Mouse (Mus musculus) intestine, embryonic 14.5 days (tissue): ENCODE measurements around the gene Padi3. TPM values are rescaled to one million over a fixed set of nuclear protein-coding genes. Genes with fewer than 3 reads are reported as not detected.

Experiments
- ATAC-seq: fragments of 200-750 bp; cut with Nextera tagmentation; replicated peaks from 2 replicates; pipeline ENCODE4 v1.8.0; 2017; ENCODE audit warnings: low read depth, moderate number of reproducible peaks, moderate TSS enrichment, moderate library complexity; ENCODE audit not compliant: low FRiP score, low TSS enrichment
- DNase-seq: peaks from one replicate; pipeline ENCODE4 v3.0.0-alpha.2; 2018; ENCODE audit warnings: low spot score
- H3K27ac ChIP-seq: fragments of 300-500 bp; sonication (generic); 2 replicates; pipeline ENCODE4 v1.5.1; 2014; ENCODE audit warnings: low read depth, mild to moderate bottlenecking, control low read depth
- H3K27me3 ChIP-seq: fragments of 300-500 bp; sonication (generic); replicated peaks from 2 replicates; pipeline ENCODE4 v1.6.1; 2014; ENCODE audit warnings: low read length, control low read depth; ENCODE audit not compliant: control insufficient read depth, insufficient read depth
- H3K36me3 ChIP-seq: fragments of 300-500 bp; sonication (generic); 2 replicates; pipeline ENCODE4 v1.6.1; 2014; ENCODE audit warnings: low read length, control low read depth; ENCODE audit not compliant: control insufficient read depth, insufficient read depth
- H3K4me1 ChIP-seq: fragments of 300-500 bp; sonication (generic); replicated peaks from 2 replicates; pipeline ENCODE4 v1.6.1; 2014; ENCODE audit warnings: low read length, control low read depth, mixed read lengths; ENCODE audit not compliant: control insufficient read depth, insufficient read depth
- H3K4me2 ChIP-seq: fragments of 300-500 bp; sonication (generic); 2 replicates; pipeline ENCODE4 v1.6.1; 2014; ENCODE audit warnings: low read length
- H3K4me3 ChIP-seq: fragments of 300-500 bp; sonication (generic); 2 replicates; pipeline ENCODE4 v1.5.1; 2014; ENCODE audit warnings: low read depth, low read length, control low read depth, mixed read lengths
- H3K9ac ChIP-seq: fragments of 300-500 bp; sonication (generic); 2 replicates; pipeline ENCODE4 v1.6.1; 2014; ENCODE audit warnings: mild to moderate bottlenecking, low read length
- H3K9me3 ChIP-seq: fragments of 300-500 bp; sonication (generic); 2 replicates; pipeline ENCODE4 v1.6.1; 2016; ENCODE audit warnings: low read length, control low read depth; ENCODE audit not compliant: control insufficient read depth
- WGBS: fragments of 180-500 bp; shearing (Covaris S2); extraction: QIAGEN DNeasy Blood & Tissue Kit; methylation state at CpG from one replicate; pipeline ENCODE4 v1.1.7; 2014; 5-methylcytosine and 5-hydroxymethylcytosine counted together
- polyA plus RNA-seq: library from polyadenylated mRNA; unstranded; fragments of >200 nt; fragmentation: Nextera tagmentation; extraction: Ambion mirVana; gene quantifications from 2 replicates; pipeline ENCODE4 v1.2.1, GENCODE M21; 2014

The Padi3 gene
- polyA plus RNA-seq, 1 experiment from 2014 or later, result not detected

- Histone ChIP-seq H3K4me3 (no peak overlapping the region), H3K27me3 (no peaks in the 10 kb centered on the region), H3K27ac (no peak overlapping the region), H3K36me3 (no peaks in the 10 kb centered on the region), H3K9me3 (no peaks in the 10 kb centered on the region), H3K9ac (no peak overlapping the region), H3K4me2 (no peak overlapping the region), H3K4me1 (peaks cover 21% of the 10 kb centered on the region)
- ATAC-seq (no peak), DNase-seq (no peak)
- 29% methylated on average over 11 of the region's 14 CpGs for WGBS
Measured at GRCm38 (mm10) chr4:140812609-140813008, 2.2 kb upstream of the Padi3 start.

- Histone ChIP-seq H3K4me1 (peaks cover 21% of the 10 kb centered on the region), H3K9me3 (no peaks in the 10 kb centered on the region), H3K4me3 (no peak overlapping the region), H3K9ac (no peak overlapping the region), H3K27me3 (no peaks in the 10 kb centered on the region), H3K4me2 (no peak overlapping the region), H3K36me3 (no peaks in the 10 kb centered on the region), H3K27ac (no peak overlapping the region)
- DNase-seq (no peak), ATAC-seq (no peak)
- 52% methylated on average over 8 of the region's 8 CpGs for WGBS
Measured at GRCm38 (mm10) chr4:140812191-140812590, 1.7 kb upstream of the Padi3 start.

GRCm38 (mm10) chr4:140809118-140809517, 1.3 kb downstream of the Padi3 start:
- Histone ChIP-seq H3K4me3 (no peak overlapping the region), H3K9me3 (no peaks in the 10 kb centered on the region), H3K9ac (no peak overlapping the region), H3K27ac (no peak overlapping the region), H3K27me3 (no peaks in the 10 kb centered on the region), H3K36me3 (no peaks in the 10 kb centered on the region), H3K4me1 (peaks cover 8% of the 10 kb centered on the region), H3K4me2 (no peak overlapping the region)
- 70% methylated on average over 8 of the region's 8 CpGs for WGBS
- no peak for DNase-seq
- no peak for ATAC-seq

GRCm38 (mm10) chr4:140804601-140805000, 5.8 kb downstream of the Padi3 start:
- no peaks in the 10 kb centered on the region for H3K36me3 ChIP-seq
- ATAC-seq (no peak), DNase-seq (no peak)
- H3K4me2 ChIP-seq, result no peak overlapping the region
- no peaks in the 10 kb centered on the region for H3K4me1 ChIP-seq
- H3K9ac ChIP-seq, result no peak overlapping the region
- no peak overlapping the region for H3K27ac ChIP-seq
- WGBS, result 68% methylated on average over 9 of the region's 9 CpGs
- no peaks in the 10 kb centered on the region for H3K9me3 ChIP-seq
- no peaks in the 10 kb centered on the region for H3K27me3 ChIP-seq
- H3K4me3 ChIP-seq, result no peak overlapping the region

GRCm38 (mm10) chr4:140801364-140801763, 9.1 kb downstream of the Padi3 start:
- no peaks in the 10 kb centered on the region for H3K4me1 ChIP-seq
- ATAC-seq, result no peak
- H3K4me2 ChIP-seq, result no peak overlapping the region
- H3K9me3 ChIP-seq, result no peaks in the 10 kb centered on the region
- no peak overlapping the region for H3K27ac ChIP-seq
- H3K36me3 ChIP-seq, result no peaks in the 10 kb centered on the region
- WGBS, result 64% methylated on average over 3 of the region's 3 CpGs
- no peak overlapping the region for H3K9ac ChIP-seq
- no peak overlapping the region for H3K4me3 ChIP-seq
- no peaks in the 10 kb centered on the region for H3K27me3 ChIP-seq
- DNase-seq, result no peak

GRCm38 (mm10) chr4:140796786-140797185, 13.7 kb downstream of the Padi3 start:
- H3K27me3 ChIP-seq, result no peaks in the 10 kb centered on the region
- no peak overlapping the region for H3K4me3 ChIP-seq
- no peak overlapping the region for H3K4me2 ChIP-seq
- 74% methylated on average over 3 of the region's 3 CpGs for WGBS
- no peaks in the 10 kb centered on the region for H3K4me1 ChIP-seq
- ATAC-seq, result no peak
- H3K9me3 ChIP-seq, result no peaks in the 10 kb centered on the region
- no peak overlapping the region for H3K9ac ChIP-seq
- DNase-seq, result no peak
- no peaks in the 10 kb centered on the region for H3K36me3 ChIP-seq
- H3K27ac ChIP-seq, result no peak overlapping the region

GRCm38 (mm10) chr4:140794678-140795077, 15.8 kb downstream of the Padi3 start:
- no peaks in the 10 kb centered on the region for H3K9me3 ChIP-seq
- H3K4me2 ChIP-seq, result no peak overlapping the region
- H3K27ac ChIP-seq, result no peak overlapping the region
- ATAC-seq (no peak), DNase-seq (no peak)
- no peaks in the 10 kb centered on the region for H3K36me3 ChIP-seq
- 76% methylated on average over 9 of the region's 9 CpGs for WGBS
- no peak overlapping the region for H3K9ac ChIP-seq
- no peaks in the 10 kb centered on the region for H3K4me1 ChIP-seq
- no peaks in the 10 kb centered on the region for H3K27me3 ChIP-seq
- H3K4me3 ChIP-seq, result no peak overlapping the region

- no peaks in the 10 kb centered on the region for H3K36me3 ChIP-seq
Measured at GRCm38 (mm10) chr4:140793795-140794194, 16.7 kb downstream of the Padi3 start.

GRCm38 (mm10) chr4:140792584-140792983, 17.9 kb downstream of the Padi3 start:
- Histone ChIP-seq H3K4me2 (no peak overlapping the region), H3K4me3 (no peak overlapping the region), H3K4me1 (no peaks in the 10 kb centered on the region), H3K9ac (no peak overlapping the region), H3K27me3 (no peaks in the 10 kb centered on the region), H3K9me3 (no peaks in the 10 kb centered on the region), H3K27ac (no peak overlapping the region), H3K36me3 (no peaks in the 10 kb centered on the region)
- WGBS, result 78% methylated on average over 7 of the region's 7 CpGs
- DNase-seq (no peak), ATAC-seq (no peak)

More at GRCm38 (mm10) chr4:140793795-140794194, 16.7 kb downstream of the Padi3 start:
- Histone ChIP-seq H3K9me3 (no peaks in the 10 kb centered on the region), H3K4me1 (no peaks in the 10 kb centered on the region), H3K9ac (no peak overlapping the region), H3K4me3 (no peak overlapping the region), H3K27me3 (no peaks in the 10 kb centered on the region), H3K4me2 (no peak overlapping the region), H3K27ac (no peak overlapping the region)
- no peak for DNase-seq
- no peak for ATAC-seq
- WGBS, result 67% methylated on average over 9 of the region's 9 CpGs
